Mouse (Mus musculus) myocyte (in vitro differentiated cells): ENCODE data around the gene Gm17571.

Source experiments
- CEBPB ChIP-seq: IDR thresholded peaks from 2 replicates; pipeline ENCODE4 v1.6.1; 2011; ENCODE audit warnings: mild to moderate bottlenecking, moderate library complexity; ENCODE audit not compliant: poor library complexity, insufficient read depth, severe bottlenecking
- MYOG ChIP-seq, 3 experiments: IDR thresholded peaks; one replicate each; pipeline ENCODE4 v1.6.1; 2011; ENCODE audit warnings: control low read depth in 2 of 3, low read depth in 2 of 3, mild to moderate bottlenecking in 2 of 3; ENCODE audit not compliant: insufficient read length in 2 of 3, control insufficient read depth in 1 of 3, insufficient read depth in 1 of 3

GRCm38 (mm10) chr9:13440911-13441310 lies 5.6 kb downstream of the Gm17571 start:
- TF ChIP-seq CEBPB (no peak), MYOG (IDR thresholded peaks at IDR 0.05; ENCODE audit: control insufficient read depth in 1 of 3, insufficient read depth in 1 of 3, insufficient read length in 2 of 3, low read depth in 2 of 3) (no peak)
